In genomic region chr3:103102454-103103390, GRCm38 (mm10) we compare ENCODE assay signal across 8 mouse cellular contexts. TPM values are rescaled to one million over a fixed set of nuclear protein-coding genes. Genes with fewer than 3 reads are reported as not detected.
DNase-seq lines count a peak whose midpoint lies in the region; ATAC-seq and TF ChIP-seq lines count a peak whose summit lies in the region.

Dennd2c (plus strand) TSS chr3:103102604.

- peak; percentile 97 for ATAC-seq in forebrain, embryonic 11.5 days (replicated peaks; ENCODE audit: low FRiP score)
- ATAC-seq in heart, embryonic 15.5 days (replicated peaks; ENCODE audit: insufficient number of reproducible peaks, insufficient read depth, low FRiP score, low read depth) = peak; percentile 99
- peak; percentile 94 for ATAC-seq in liver, embryonic 12.5 days

- TF ChIP-seq EP300 in CH12.LX (IDR thresholded peaks at IDR 0.05; ENCODE audit: low read length) = no peak

- H3K4me3 ChIP-seq in CH12.LX (replicated peaks in 1 of 3; ENCODE audit: low read depth in 2 of 3, low read length in 2 of 3, poor library complexity in 1 of 3) = peak within 1 kb of the TSS; percentile 40 to 65 (median 55)
- peak within 1 kb of the TSS; percentile 53 for H3K4me3 ChIP-seq in forebrain, embryonic 11.5 days (ENCODE audit: low read depth, low read length)
- peak within 1 kb of the TSS; percentile 73 for H3K4me3 ChIP-seq in heart, embryonic 15.5 days
- peak within 1 kb of the TSS; percentile 84 for H3K4me3 ChIP-seq in liver, embryonic 12.5 days

- H3K9ac ChIP-seq in CH12.LX (ENCODE audit: insufficient read depth, low read depth) = no peak within 1 kb of the TSS
- peak within 1 kb of the TSS; percentile 62 for H3K9ac ChIP-seq in forebrain, embryonic 11.5 days (ENCODE audit: low read length)
- H3K9ac ChIP-seq in heart, embryonic 15.5 days = peak within 1 kb of the TSS; percentile 59
- peak within 1 kb of the TSS; percentile 91 for H3K9ac ChIP-seq in liver, embryonic 12.5 days

- WGBS in forebrain, embryonic 11.5 days = 2% methylated on average over 72 of the region's 72 CpGs
- whole genome bisulfite sequencing in heart, embryonic 15.5 days = under 1% methylated on average over 72 of the region's 72 CpGs
- WGBS in liver, embryonic 12.5 days (ENCODE audit: insufficient replicate concordance) = 1% methylated on average over 72 of the region's 72 CpGs

- H3K27ac ChIP-seq in CH12.LX (ENCODE audit: insufficient read depth, low read depth) = no peak within 1 kb of the TSS
- H3K27ac ChIP-seq in forebrain, embryonic 11.5 days (ENCODE audit: low read depth, low read length) = no peak within 1 kb of the TSS
- peak within 1 kb of the TSS; percentile 69 for H3K27ac ChIP-seq in heart, embryonic 15.5 days
- H3K27ac ChIP-seq in liver, embryonic 12.5 days = peak within 1 kb of the TSS; percentile 92

- in situ Hi-C loops in CH12.LX (cut with MboI; ENCODE audit: low pct_ligation_motif_present, low pct_unique_long_range_greater_than_20kb, low sequenced_read_pairs) = loop anchor here (10.0 kb wide), 1 partner anchor 62 kb away; no protein-coding TSS in a partner anchor

- DNase-seq in CH12.LX (ENCODE audit: extremely low read depth) = peak; percentile 71
- DNase-seq in c-Kit-positive CD71-positive TER-119-negative erythroid progenitor cells, embryonic 14.5 days (ENCODE audit: low read depth) = peak; percentile 84
- peak; percentile 94 for DNase-seq in forebrain, embryonic 11.5 days (ENCODE audit: low spot score)
- peak; percentile 96 for DNase-seq in kidney, postnatal 14 days
- DNase-seq in naive thymus-derived CD4-positive, alpha-beta T cell, adult 2 months (ENCODE audit: low read depth) = peak; percentile 94
- DNase-seq in splenic B cell, adult 2 months (ENCODE audit: low read depth, low spot score) = peak; percentile 84

- peaks cover 5% of the 10 kb centered on the region for H3K27me3 ChIP-seq in CH12.LX (replicated peaks)
- peaks cover 10% of the 10 kb centered on the region; the same call in 1 of the 2 replicates for H3K27me3 ChIP-seq in forebrain, embryonic 11.5 days (ENCODE audit: control insufficient read depth, insufficient read depth, low read length)
- no peaks in the 10 kb centered on the region for H3K27me3 ChIP-seq in heart, embryonic 15.5 days
- H3K27me3 ChIP-seq in liver, embryonic 12.5 days (replicated peaks) = peaks cover 9% of the 10 kb centered on the region; the same call in 1 of the 2 replicates
- no peaks in the 10 kb centered on the region for H3K27me3 ChIP-seq in splenic B cell, adult 2 months (ENCODE audit: control insufficient read depth, insufficient read depth, low read length, poor library complexity, severe bottlenecking)

- H3K36me3 ChIP-seq in CH12.LX (replicated peaks in 1 of 2; ENCODE audit: control insufficient read depth in 1 of 2, insufficient read depth in 1 of 2, low read length in 1 of 2) = no peaks in the 10 kb centered on the region
- H3K36me3 ChIP-seq in forebrain, embryonic 11.5 days (ENCODE audit: control insufficient read depth, insufficient read depth, low read length) = no peaks in the 10 kb centered on the region
- no peaks in the 10 kb centered on the region for H3K36me3 ChIP-seq in heart, embryonic 15.5 days
- no peaks in the 10 kb centered on the region for H3K36me3 ChIP-seq in liver, embryonic 12.5 days
- H3K36me3 ChIP-seq in splenic B cell, adult 2 months (ENCODE audit: control insufficient read depth, insufficient read depth, low read length, poor library complexity, severe bottlenecking) = no peaks in the 10 kb centered on the region

- peak within 1 kb of the TSS; percentile 96 for H3K4me2 ChIP-seq in CH12.LX (ENCODE audit: insufficient read depth, low read depth, poor library complexity, severe bottlenecking)
- H3K4me2 ChIP-seq in forebrain, embryonic 11.5 days (ENCODE audit: low read depth, low read length, severe bottlenecking) = peak within 1 kb of the TSS; percentile 94
- H3K4me2 ChIP-seq in heart, embryonic 15.5 days = peak within 1 kb of the TSS; percentile 90
- H3K4me2 ChIP-seq in liver, embryonic 12.5 days = peak within 1 kb of the TSS; percentile 99

- TF ChIP-seq POLR2A in CH12.LX (IDR thresholded peaks at IDR 0.05; ENCODE audit: low read depth, low read length) = no peak

- dilution Hi-C loops in CH12.LX (cut with MboI; ENCODE audit: extremely low pct_ligation_motif_present, extremely low pct_unique_long_range_greater_than_20kb, low sequenced_read_pairs) = no loop called here

- TF ChIP-seq CTCF in CH12.LX (conservative IDR thresholded peaks at IDR 0.05 in 1 of 2, IDR thresholded peaks at IDR 0.05 in 1 of 2; ENCODE audit: low read depth in 2 of 2, low read length in 2 of 2) = no peak

- H3K9me3 ChIP-seq in CH12.LX (replicated peaks; ENCODE audit: low read length) = no peaks in the 10 kb centered on the region
- no peaks in the 10 kb centered on the region for H3K9me3 ChIP-seq in forebrain, embryonic 11.5 days (ENCODE audit: control insufficient read depth, low read length)
- H3K9me3 ChIP-seq in heart, embryonic 15.5 days (replicated peaks) = no peaks in the 10 kb centered on the region
- no peaks in the 10 kb centered on the region for H3K9me3 ChIP-seq in liver, embryonic 12.5 days (replicated peaks)

- TF ChIP-seq RAD21 in CH12.LX (IDR thresholded peaks at IDR 0.05; ENCODE audit: low read depth, low read length) = no peak

- H3K79me2 ChIP-seq in CH12.LX (replicated peaks; ENCODE audit: control insufficient read depth, extremely low read depth, insufficient read depth, poor library complexity, severe bottlenecking) = no peaks in the 10 kb centered on the region

- H3K4me1 ChIP-seq in CH12.LX (ENCODE audit: control insufficient read depth in 1 of 2, insufficient read depth in 2 of 2) = peaks cover 0 to 7% of the 10 kb centered on the region in 2 experiments; a peak in 2 of 4 replicates
- peaks cover 2% of the 10 kb centered on the region; the same call in 1 of the 2 replicates for H3K4me1 ChIP-seq in forebrain, embryonic 11.5 days (replicated peaks; ENCODE audit: control insufficient read depth, insufficient read depth, low read length)
- peaks cover 13% of the 10 kb centered on the region for H3K4me1 ChIP-seq in heart, embryonic 15.5 days (replicated peaks)
- H3K4me1 ChIP-seq in liver, embryonic 12.5 days = peaks cover 60% of the 10 kb centered on the region

TF ChIP-seq in CH12.LX, 34 proteins besides CTCF, POLR2A, EP300 and RAD21:
- TF ChIP-seq UBTF (IDR thresholded peaks at IDR 0.05; ENCODE audit: low read depth, low read length) (peak; percentile 61; the same call in 1 of the 2 replicates), SIN3A (IDR thresholded peaks at IDR 0.05; ENCODE audit: low read length) (0 out of 2 replicates have a peak, but pooled peaks have one; percentile 22), NRF1 (IDR thresholded peaks at IDR 0.05; ENCODE audit: low read depth, low read length) (peak; percentile 33; the same call in 1 of the 2 replicates), RCOR1 (conservative IDR thresholded peaks at IDR 0.05; ENCODE audit: low read depth, low read length) (no peak), MXI1 (IDR thresholded peaks at IDR 0.05; ENCODE audit: low read depth, low read length) (0 out of 2 replicates have a peak, but pooled peaks have one; percentile 28)

RNA-seq across cellular contexts. Expression of gene Dennd2c, which starts in this region (rescaled TPM):
- 0.13 and 0.21 TPM in 2 replicates for total RNA-seq in CH12.LX (2012; rRNA removed)
- total RNA-seq in CH12.LX (2014; rRNA removed) = 0.19 and 0.26 TPM in 2 replicates
- 0.27 and 0.30 TPM in 2 replicates for polyA plus RNA-seq in CH12.LX (2012; ENCODE audit: insufficient read length, low read depth)
- 2.4 and 2.7 TPM in 2 replicates for polyA plus RNA-seq in forebrain, embryonic 11.5 days (2014; fragmentation: Nextera tagmentation; extraction: Ambion mirVana)
- polyA plus RNA-seq in heart, embryonic 15.5 days (2015; fragmentation: Nextera tagmentation; extraction: Ambion mirVana) = 2.9 and 5.0 TPM in 2 replicates
- polyA plus RNA-seq in liver, embryonic 12.5 days (2016; fragmentation: Nextera tagmentation; extraction: Ambion mirVana) = 13.0 and 13.1 TPM in 2 replicates

Comparison
In these comparisons a context has a peak if more than half of its experiments do, and no peak if none do; other contexts are left out.
1. Peak in DNase-seq, H3K4me3 ChIP-seq and H3K4me2 ChIP-seq in CH12.LX; RNA of the gene not detected or under 1 TPM.
2. H3K27ac ChIP-seq: peak in heart, embryonic 15.5 days (single experiment) and liver, embryonic 12.5 days (single experiment); none in CH12.LX (single experiment) and forebrain, embryonic 11.5 days (single experiment).
3. Peak in every context shown above with its lines, with median percentiles within 50 percentile points of each other: DNase-seq, H3K4me2 ChIP-seq, H3K4me3 ChIP-seq and ATAC-seq.